Mouse (Mus musculus) spleen, adult 2 months (tissue): ENCODE measurements around the gene Dnajc3. TPM values are rescaled to one million over a fixed set of nuclear protein-coding genes. Genes with fewer than 3 reads are reported as not detected.

Experiments used
- DNase-seq, 2 experiments: peaks; one replicate each; pipeline versions ENCODE4 v3.0.0 to v3.0.0-alpha.2; 2012 to 2021; ENCODE audit warnings: low spot score in 2 of 2, low read depth in 1 of 2
- H3K27ac ChIP-seq: fragments of 200-500 bp; 2 replicates; pipeline ENCODE4 v1.5.1; 2012; ENCODE audit warnings: low read length, inconsistent platforms; ENCODE audit not compliant: insufficient read depth
- H3K27me3 ChIP-seq: fragments of 200-500 bp; 2 replicates; pipeline ENCODE4 v1.6.1; 2012; ENCODE audit warnings: mild to moderate bottlenecking, moderate library complexity, low read length, inconsistent platforms; ENCODE audit not compliant: control insufficient read depth, insufficient read depth
- H3K36me3 ChIP-seq: fragments of 200-500 bp; 2 replicates; pipeline ENCODE4 v1.6.1; 2012; ENCODE audit warnings: mild to moderate bottlenecking, low read length, inconsistent platforms; ENCODE audit not compliant: control insufficient read depth, insufficient read depth
- H3K4me1 ChIP-seq: fragments of 200-500 bp; 2 replicates; pipeline ENCODE4 v1.6.1; 2011; ENCODE audit warnings: inconsistent platforms; ENCODE audit not compliant: control insufficient read depth, insufficient read depth, insufficient read length
- H3K4me3 ChIP-seq: fragments of 200-500 bp; 2 replicates; pipeline ENCODE4 v1.5.1; 2011; ENCODE audit warnings: mild to moderate bottlenecking, inconsistent platforms; ENCODE audit not compliant: insufficient read depth, insufficient read length; ENCODE audit errors: extremely low read depth
- CTCF ChIP-seq: fragments of 200-500 bp; IDR thresholded peaks from 2 replicates; pipeline ENCODE4 v1.5.1; 2011; ENCODE audit warnings: mild to moderate bottlenecking, inconsistent platforms; ENCODE audit not compliant: insufficient read depth, insufficient read length, insufficient replicate concordance; ENCODE audit errors: extremely low read depth
- POLR2A ChIP-seq: fragments of 200-500 bp; IDR thresholded peaks from 2 replicates; pipeline ENCODE4 v1.6.1; 2011; ENCODE audit warnings: low read depth, low read length, inconsistent platforms
- WGBS: fragments of 180-500 bp; shearing (Covaris S2); methylation state at CpG from one replicate; pipeline ENCODE4 v1.1.7; 2018; 5-methylcytosine and 5-hydroxymethylcytosine counted together
- polyA plus RNA-seq: library from polyadenylated mRNA; depleted of rRNA; stranded (reverse); fragments of >200 nt; gene quantifications from 2 replicates; pipeline ENCODE4 v1.2.3, GENCODE M21; 2012

Gene Dnajc3
- polyA plus RNA-seq, 1 experiment: 10.0 TPM

DNA sequence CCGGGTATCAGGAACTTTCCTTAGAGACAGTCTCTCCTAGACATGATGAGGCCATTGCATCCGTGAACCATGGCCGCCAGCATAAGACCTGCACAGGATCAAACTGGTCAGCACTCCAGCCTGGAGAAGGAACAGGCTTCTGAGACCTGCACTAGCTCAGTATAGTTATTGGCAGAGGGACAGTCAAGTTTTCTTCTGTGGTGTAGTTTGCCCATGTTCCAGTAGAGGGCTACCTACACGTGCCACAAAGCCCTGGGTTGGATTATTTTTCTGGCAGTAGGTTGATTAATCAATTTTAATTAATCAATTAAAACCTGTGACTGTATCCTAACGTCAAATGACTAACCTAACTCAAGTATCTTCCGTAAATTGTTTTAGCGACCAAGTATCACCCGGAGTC is 18.8 kb upstream of the Dnajc3 start:
- Histone ChIP-seq H3K4me3 (no peak overlapping the region), H3K36me3 (no peaks in the 10 kb centered on the region), H3K27me3 (peaks cover 9% of the 10 kb centered on the region), H3K4me1 (peaks cover 4% of the 10 kb centered on the region), H3K27ac (no peak overlapping the region)
- 65% methylated on average over 8 of the region's 8 CpGs for WGBS
- DNase-seq: no peak
- TF ChIP-seq POLR2A (no peak), CTCF (no peak)

DNA sequence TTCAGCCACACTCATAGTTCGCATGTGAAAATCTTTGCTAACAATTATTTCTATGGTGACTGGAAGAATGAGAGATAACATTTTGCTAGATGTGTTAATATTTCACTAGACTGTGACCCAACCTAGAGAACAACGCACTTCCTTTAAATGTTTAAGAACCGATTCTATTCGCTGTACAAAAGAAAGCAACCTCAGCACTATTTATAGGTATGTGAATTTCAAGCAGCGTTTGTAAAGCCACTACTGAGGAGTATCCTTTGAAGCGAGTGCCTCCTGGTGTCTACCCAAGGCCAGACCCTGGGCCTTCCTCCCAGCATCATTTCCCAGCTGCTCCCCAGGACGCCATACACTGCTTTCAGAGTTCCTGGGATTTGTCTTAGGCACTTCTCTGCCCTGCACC is 17.1 kb upstream of the Dnajc3 start:
- Histone ChIP-seq H3K27ac (no peak overlapping the region), H3K4me1 (peaks cover 12% of the 10 kb centered on the region), H3K4me3 (no peak overlapping the region), H3K27me3 (peaks cover 13% of the 10 kb centered on the region), H3K36me3 (no peaks in the 10 kb centered on the region)
- TF ChIP-seq POLR2A (no peak), CTCF (no peak)
- WGBS: 61% methylated on average over 7 of the region's 7 CpGs
- DNase-seq: no peak

DNA sequence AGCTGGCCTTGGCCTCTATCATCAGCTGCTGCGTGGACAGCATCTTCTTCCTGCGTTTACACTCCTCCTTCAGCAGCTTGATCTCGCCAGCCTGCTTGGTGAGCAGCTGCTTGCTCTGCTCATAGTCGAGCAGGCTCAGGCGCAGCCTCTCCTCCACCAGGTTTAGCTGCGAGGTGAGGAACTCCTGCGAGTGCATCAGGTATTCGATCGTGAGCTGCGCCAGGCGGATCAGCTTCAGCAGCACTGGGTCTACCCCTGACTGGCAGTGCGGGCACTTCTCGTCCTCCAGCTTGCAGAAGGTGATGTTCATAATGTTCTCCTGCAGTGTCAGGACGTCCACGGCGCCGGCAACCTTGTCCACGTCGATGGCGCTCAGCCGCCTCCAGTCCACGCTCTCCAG is 15.5 kb upstream of the Dnajc3 start:
- H3K4me3 ChIP-seq: no peak overlapping the region
- TF ChIP-seq POLR2A (no peak), CTCF (no peak)
- no peak overlapping the region for H3K27ac ChIP-seq
- peaks cover 13% of the 10 kb centered on the region for H3K4me1 ChIP-seq
- DNase-seq: no peak
- WGBS: 58% methylated on average over 22 of the region's 22 CpGs
- peaks cover 13% of the 10 kb centered on the region for H3K27me3 ChIP-seq
- no peaks in the 10 kb centered on the region for H3K36me3 ChIP-seq

DNA sequence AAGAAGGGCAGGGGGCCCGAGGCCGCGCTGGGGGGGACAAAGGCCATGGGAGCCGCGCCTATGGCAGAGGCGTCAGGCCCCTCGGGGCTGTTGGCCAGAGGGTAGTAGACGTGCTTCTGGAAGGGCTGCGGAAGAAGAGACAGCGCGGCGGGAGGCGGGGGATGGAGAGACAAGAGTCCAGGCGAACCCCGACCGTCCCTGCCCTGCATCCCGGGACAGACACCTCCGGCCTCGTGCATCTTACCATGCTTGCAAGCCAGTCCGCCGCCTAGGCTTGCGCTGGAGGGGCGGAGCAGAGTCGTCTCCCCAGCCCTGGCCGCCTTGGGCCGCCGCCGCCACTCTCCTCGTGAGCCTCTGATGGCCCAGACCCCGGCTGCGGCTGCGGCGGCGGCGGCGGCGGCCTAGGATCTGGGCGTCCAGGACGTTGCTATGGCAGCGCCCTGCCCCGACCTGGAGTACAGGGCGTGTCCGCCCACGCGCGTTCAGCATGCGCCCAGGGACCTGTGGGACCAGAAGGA is 15.1 kb upstream of the Dnajc3 start:
- H3K36me3 ChIP-seq: no peaks in the 10 kb centered on the region
- no peak for TF ChIP-seq POLR2A
- H3K27ac ChIP-seq: no peak overlapping the region
- DNase-seq: peak in 1 of 2 experiments; percentile 13
- H3K27me3 ChIP-seq: peaks cover 13% of the 10 kb centered on the region
- H3K4me3 ChIP-seq: no peak overlapping the region; the same call in 1 of the 2 replicates
- WGBS: 17% methylated on average over 46 of the region's 47 CpGs
- H3K4me1 ChIP-seq: peaks cover 13% of the 10 kb centered on the region

DNA sequence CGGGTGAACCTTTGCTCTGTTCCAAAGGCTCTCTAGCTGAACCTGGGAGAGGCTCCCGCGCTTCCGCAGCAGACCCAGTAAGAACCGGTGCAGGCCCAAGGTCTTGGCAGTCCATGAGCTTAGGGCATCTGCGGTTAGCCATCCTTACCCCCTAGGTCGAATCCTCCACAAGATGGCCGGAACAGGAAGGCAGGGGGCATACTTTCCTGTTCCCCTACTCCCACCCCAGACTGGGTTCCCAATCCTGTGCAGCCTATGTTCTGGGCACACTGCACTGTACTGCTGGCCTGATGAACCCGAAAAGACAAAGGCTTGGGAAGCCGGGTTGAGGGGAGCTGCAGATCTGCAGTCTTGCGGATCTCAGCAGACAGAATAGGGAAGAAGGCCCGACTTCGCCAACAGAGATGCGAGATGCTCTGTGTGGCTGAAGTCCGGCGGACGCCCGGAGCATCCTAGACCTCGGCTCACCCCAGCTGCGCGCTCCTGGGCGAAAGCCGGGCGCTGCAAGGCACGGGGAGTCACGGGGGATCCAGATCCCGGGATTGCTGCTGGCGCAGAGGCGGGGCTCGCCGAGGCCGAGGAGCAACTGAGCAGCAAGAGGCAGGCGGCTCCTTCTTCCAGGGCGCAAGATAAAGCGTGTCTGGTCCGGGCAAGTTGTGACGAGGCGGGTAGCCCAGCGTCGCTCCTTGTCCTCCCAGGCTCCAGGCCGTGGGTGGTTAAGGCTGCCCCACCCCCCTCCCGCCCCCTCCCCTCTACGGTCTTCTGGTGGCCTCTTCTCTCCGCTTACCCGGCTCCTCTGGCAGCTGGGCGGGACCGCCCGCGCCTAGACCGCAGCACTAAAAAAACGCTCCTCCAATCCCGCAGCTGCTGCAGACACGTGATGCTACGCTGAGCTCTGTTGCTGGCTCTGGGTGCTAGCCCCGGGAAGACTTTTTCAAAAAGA is 12.8 kb upstream of the Dnajc3 start, which contains the start of gene Dzip1:
Gene Dzip1 (minus strand): TSS at position 788 of the 943 bp plus-strand sequence.
- H3K27me3 ChIP-seq: peaks cover 13% of the 10 kb centered on the region
- H3K4me1 ChIP-seq: peaks cover 20% of the 10 kb centered on the region
- 2% methylated on average over 55 of the region's 55 CpGs for WGBS
- TF ChIP-seq POLR2A: no peak
- no peak for TF ChIP-seq CTCF
- peak within 1 kb of the TSS; percentile 60 for H3K4me3 ChIP-seq
- H3K36me3 ChIP-seq: no peaks in the 10 kb centered on the region
- no peak within 1 kb of the TSS for H3K27ac ChIP-seq
- DNase-seq: peak in 1 of 2 experiments; percentile 23

DNA sequence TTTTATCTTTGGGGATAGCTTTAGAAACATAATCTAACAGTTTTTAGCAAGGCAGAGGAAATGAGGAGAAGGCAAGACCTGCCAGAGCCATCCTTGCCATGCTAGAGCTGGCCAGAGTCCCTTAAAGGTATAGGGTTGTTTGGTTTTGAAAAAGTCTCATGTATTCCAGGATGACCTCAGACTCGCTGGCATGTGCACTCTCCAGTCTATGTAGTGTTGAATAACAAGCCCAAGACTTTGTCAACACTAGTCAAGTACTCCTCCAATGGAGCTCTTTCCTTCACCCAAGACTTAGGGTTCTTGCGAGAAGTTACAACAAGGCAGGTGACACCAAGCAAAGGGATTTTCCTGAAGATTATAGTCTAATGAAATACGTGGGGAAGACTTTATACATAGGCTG is 9.2 kb upstream of the Dnajc3 start:
- peaks cover 4% of the 10 kb centered on the region; the same call in 1 of the 2 replicates for H3K27me3 ChIP-seq
- peaks cover 27% of the 10 kb centered on the region for H3K4me1 ChIP-seq
- no peak for DNase-seq
- no peak overlapping the region for H3K4me3 ChIP-seq
- WGBS: 99% methylated on average over 3 of the region's 3 CpGs
- no peaks in the 10 kb centered on the region for H3K36me3 ChIP-seq
- TF ChIP-seq CTCF (no peak), POLR2A (no peak)
- no peak overlapping the region for H3K27ac ChIP-seq

DNA sequence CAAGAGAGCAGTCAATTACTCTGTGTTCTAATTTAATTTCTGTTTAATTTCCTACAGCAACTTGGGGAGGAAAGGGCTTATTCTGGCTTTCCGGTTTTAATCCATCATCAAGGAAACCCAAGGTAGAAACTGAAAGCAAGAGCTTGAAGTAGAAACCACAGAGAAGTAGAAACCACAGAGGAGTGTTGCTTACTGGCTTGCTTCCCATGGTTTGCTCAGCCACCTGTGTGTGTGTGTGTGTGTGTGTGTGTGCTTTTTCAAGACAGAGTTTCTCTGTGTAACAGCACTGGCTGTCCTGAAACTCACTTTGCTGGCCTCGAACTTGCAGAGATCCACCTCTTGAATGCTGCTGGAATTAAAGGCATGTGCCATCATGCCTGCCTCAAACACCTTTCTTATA is 8.0 kb upstream of the Dnajc3 start:
- Histone ChIP-seq H3K4me3 (no peak overlapping the region), H3K4me1 (peaks cover 23% of the 10 kb centered on the region), H3K36me3 (no peaks in the 10 kb centered on the region), H3K27ac (peak overlapping the region; percentile 69; the same call in 1 of the 2 replicates), H3K27me3 (peaks cover 4% of the 10 kb centered on the region; the same call in 1 of the 2 replicates)
- WGBS: 5% methylated on average over 2 of the region's 2 CpGs
- no peak for TF ChIP-seq POLR2A
- no peak for TF ChIP-seq CTCF
- peak; percentile 52 to 57 for DNase-seq
